Mouse (Mus musculus): ENCODE measurements around the gene Gstp3. TPM values are rescaled to one million over a fixed set of nuclear protein-coding genes. Genes with fewer than 3 reads are reported as not detected.
"Not testable (repeated sequence)": the region's sequence is repeated elsewhere in the genome, so short reads cannot be mapped to it uniquely, and the experiment has no call there.

Gene Gstp3
- polyA plus RNA-seq, 1 experiment from 2014 or later = not detected

DNA sequence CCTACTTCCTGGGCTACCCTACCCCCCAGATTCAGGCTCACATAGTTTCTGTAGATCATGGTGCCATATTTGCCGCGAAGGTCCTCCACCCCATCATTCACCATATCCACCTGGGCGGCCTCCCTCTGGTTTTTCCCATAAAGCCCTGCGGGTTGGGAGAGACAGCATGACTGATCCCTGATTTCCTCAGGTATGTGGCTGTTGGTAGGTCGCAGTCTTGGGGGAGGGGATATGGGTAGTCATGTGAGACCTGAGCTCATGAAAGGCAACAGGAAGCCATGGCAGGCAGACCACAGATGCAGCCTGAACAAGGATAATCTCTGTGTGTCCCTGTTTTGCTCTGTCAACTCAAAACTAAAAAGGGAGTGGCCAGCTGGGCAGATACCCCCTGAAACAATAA lies 18.4 kb downstream of the Gstp3 start:
- H3K27ac ChIP-seq (ENCODE audit: low read depth, low read length); H3K9ac ChIP-seq (ENCODE audit: low read depth, low read length); H3K9me3 ChIP-seq (ENCODE audit: control insufficient read depth, low read length); ATAC-seq; H3K4me3 ChIP-seq (ENCODE audit: low read length); H3K27me3 ChIP-seq (replicated peaks; ENCODE audit: control insufficient read depth, insufficient read depth, low read length); H3K4me2 ChIP-seq (ENCODE audit: low read length); H3K4me1 ChIP-seq (ENCODE audit: control insufficient read depth, insufficient read depth, low read depth, low read length); H3K36me3 ChIP-seq (ENCODE audit: control insufficient read depth, insufficient read depth, low read length): not testable (repeated sequence)
- WGBS = 84% methylated on average over 5 of the region's 5 CpGs

- H3K9me3 ChIP-seq (ENCODE audit: control insufficient read depth, low read length) = no peaks in the 10 kb centered on the region
- H3K4me2 ChIP-seq (ENCODE audit: low read length) = peak within 1 kb of the TSS; percentile 65
- H3K27me3 ChIP-seq (replicated peaks; ENCODE audit: control insufficient read depth, insufficient read depth, low read length) = no peaks in the 10 kb centered on the region
- peak within 1 kb of the TSS; percentile 73 for H3K4me3 ChIP-seq (ENCODE audit: low read length)
- peaks cover 7% of the 10 kb centered on the region for H3K4me1 ChIP-seq (ENCODE audit: control insufficient read depth, insufficient read depth, low read depth, low read length)
- H3K36me3 ChIP-seq (ENCODE audit: control insufficient read depth, insufficient read depth, low read length) = no peaks in the 10 kb centered on the region
- ATAC-seq = peak; percentile 95
- peak within 1 kb of the TSS; percentile 70 for H3K27ac ChIP-seq (ENCODE audit: low read depth, low read length)
- WGBS = 0% methylated on average over 25 of the region's 26 CpGs
- H3K9ac ChIP-seq (ENCODE audit: low read depth, low read length) = peak within 1 kb of the TSS; percentile 89
These were observed 21.6 kb downstream of the Gstp3 start, which contains the start of gene Gstp1 for GRCm38 (mm10) chr19:4037788-4038232. TSS of gene Gstp1 (minus strand) at chr19:4037985.

- Histone ChIP-seq H3K4me3 (ENCODE audit: low read length) (peak overlapping the region; percentile 73), H3K4me2 (ENCODE audit: low read length) (peak overlapping the region; percentile 65), H3K9ac (ENCODE audit: low read depth, low read length) (peak overlapping the region; percentile 89), H3K27ac (ENCODE audit: low read depth, low read length) (peak overlapping the region; percentile 70)
- H3K9me3 ChIP-seq (ENCODE audit: control insufficient read depth, low read length); H3K36me3 ChIP-seq (ENCODE audit: control insufficient read depth, insufficient read depth, low read length); H3K27me3 ChIP-seq (replicated peaks; ENCODE audit: control insufficient read depth, insufficient read depth, low read length); H3K4me1 ChIP-seq (ENCODE audit: control insufficient read depth, insufficient read depth, low read depth, low read length): not testable (repeated sequence)
- ATAC-seq = peak; percentile 62
- WGBS = 23% methylated on average over 7 of the region's 8 CpGs
These were observed 22.1 kb downstream of the Gstp3 start for GRCm38 (mm10) chr19:4037154-4037787.

DNA sequence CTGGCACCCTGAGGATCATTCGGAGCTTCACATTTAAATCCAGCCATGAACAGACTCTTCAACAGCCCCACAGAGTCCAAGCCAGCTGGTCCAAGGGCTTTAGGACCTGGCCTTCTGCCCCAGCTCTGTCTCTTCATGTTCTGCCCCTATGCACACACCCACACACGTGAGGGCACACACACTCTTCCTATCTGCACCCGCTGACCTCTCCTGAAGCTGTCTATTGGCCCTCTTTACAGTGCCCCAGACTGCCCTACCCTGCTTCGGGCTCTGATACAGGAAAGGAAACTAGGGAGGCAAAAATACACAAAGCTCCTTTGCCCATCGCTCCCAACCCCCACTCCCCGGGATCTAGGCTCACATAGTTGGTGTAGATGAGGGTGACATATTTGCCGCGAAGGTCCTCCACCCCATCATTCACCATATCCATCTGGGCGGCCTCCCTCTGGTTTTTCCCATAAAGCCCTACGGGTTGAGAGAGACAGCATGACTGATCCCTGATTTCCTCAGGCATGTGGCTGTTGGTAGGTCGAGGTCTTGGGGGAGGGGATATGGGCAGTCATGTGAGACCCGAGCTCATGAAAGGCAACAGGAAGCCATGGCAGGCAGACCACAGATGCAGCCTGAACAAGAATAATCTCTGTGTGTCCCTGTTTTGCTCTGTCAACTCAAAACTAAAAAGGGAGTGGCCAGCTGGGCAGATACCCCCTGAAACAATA lies 22.9 kb downstream of the Gstp3 start:
- 70% methylated on average over 12 of the region's 12 CpGs for WGBS
- ATAC-seq = no peak
- Histone ChIP-seq H3K4me1 (ENCODE audit: control insufficient read depth, insufficient read depth, low read depth, low read length) (peaks cover 7% of the 10 kb centered on the region), H3K9me3 (ENCODE audit: control insufficient read depth, low read length) (no peaks in the 10 kb centered on the region), H3K36me3 (ENCODE audit: control insufficient read depth, insufficient read depth, low read length) (no peaks in the 10 kb centered on the region), H3K4me2 (ENCODE audit: low read length) (peak overlapping the region; percentile 34), H3K27ac (ENCODE audit: low read depth, low read length) (no peak overlapping the region), H3K9ac (ENCODE audit: low read depth, low read length) (no peak overlapping the region), H3K27me3 (replicated peaks; ENCODE audit: control insufficient read depth, insufficient read depth, low read length) (no peaks in the 10 kb centered on the region), H3K4me3 (ENCODE audit: low read length) (no peak overlapping the region)

- Histone ChIP-seq H3K4me3 (ENCODE audit: low read length) (no peak overlapping the region), H3K27me3 (replicated peaks; ENCODE audit: control insufficient read depth, insufficient read depth, low read length) (no peaks in the 10 kb centered on the region), H3K36me3 (ENCODE audit: control insufficient read depth, insufficient read depth, low read length) (no peaks in the 10 kb centered on the region), H3K27ac (ENCODE audit: low read depth, low read length) (no peak overlapping the region), H3K4me2 (ENCODE audit: low read length) (no peak overlapping the region), H3K9me3 (ENCODE audit: control insufficient read depth, low read length) (no peaks in the 10 kb centered on the region), H3K9ac (ENCODE audit: low read depth, low read length) (no peak overlapping the region), H3K4me1 (ENCODE audit: control insufficient read depth, insufficient read depth, low read depth, low read length) (peaks cover 7% of the 10 kb centered on the region)
- 67% methylated on average over 5 of the region's 5 CpGs for WGBS
- no peak for ATAC-seq
These were observed 25.6 kb downstream of the Gstp3 start for GRCm38 (mm10) chr19:4033742-4034141.

DNA sequence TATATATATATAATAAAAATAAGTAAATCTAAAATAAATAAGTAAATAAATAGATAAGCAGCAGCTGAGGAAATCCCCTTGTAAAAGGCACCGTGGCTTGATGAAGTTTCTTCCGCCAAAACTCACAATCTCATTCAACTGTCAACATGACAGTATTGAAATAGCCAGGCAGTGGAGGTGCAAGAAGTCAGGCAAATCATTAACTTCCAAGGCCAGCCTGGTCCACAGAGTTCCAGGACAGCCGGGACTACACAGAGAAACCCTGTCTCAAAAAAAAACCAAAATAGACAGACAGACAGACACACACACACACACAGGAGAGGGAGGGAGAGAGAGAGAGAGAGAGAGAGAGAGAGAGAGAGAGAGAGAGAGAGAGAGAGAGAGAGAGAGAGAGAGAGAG lies 26.1 kb downstream of the Gstp3 start:
- no peaks in the 10 kb centered on the region for H3K9me3 ChIP-seq (ENCODE audit: control insufficient read depth, low read length)
- no peaks in the 10 kb centered on the region for H3K36me3 ChIP-seq (ENCODE audit: control insufficient read depth, insufficient read depth, low read length)
- ATAC-seq = no peak
- no peaks in the 10 kb centered on the region for H3K27me3 ChIP-seq (replicated peaks; ENCODE audit: control insufficient read depth, insufficient read depth, low read length)
- H3K27ac ChIP-seq (ENCODE audit: low read depth, low read length) = no peak overlapping the region
- H3K4me1 ChIP-seq (ENCODE audit: control insufficient read depth, insufficient read depth, low read depth, low read length) = peaks cover 7% of the 10 kb centered on the region
- no peak overlapping the region for H3K9ac ChIP-seq (ENCODE audit: low read depth, low read length)
- WGBS = 87% methylated on average over 3 of the region's 3 CpGs
- H3K4me2 ChIP-seq (ENCODE audit: low read length) = no peak overlapping the region
- no peak overlapping the region for H3K4me3 ChIP-seq (ENCODE audit: low read length)

DNA sequence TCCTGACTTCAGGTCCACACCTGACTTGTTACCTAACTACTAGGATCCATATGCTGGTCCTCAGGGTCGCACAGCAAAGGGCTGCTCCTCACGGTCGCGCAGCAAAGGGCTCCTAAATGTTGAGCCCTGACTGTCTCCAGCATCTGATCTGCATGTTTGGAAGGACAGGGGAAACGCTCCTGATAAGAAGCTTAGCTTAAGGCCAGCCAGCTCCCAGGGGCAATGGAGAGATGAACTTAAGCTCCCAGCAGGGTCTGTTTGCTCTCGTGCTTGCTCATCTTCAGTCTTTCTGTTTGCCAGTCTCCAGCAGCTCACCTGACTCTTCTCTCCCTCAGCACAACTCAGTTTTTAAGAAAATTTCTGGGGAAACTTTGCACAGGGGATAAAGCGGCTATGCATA lies 26.7 kb downstream of the Gstp3 start:
- no peaks in the 10 kb centered on the region for H3K36me3 ChIP-seq (ENCODE audit: control insufficient read depth, insufficient read depth, low read length)
- H3K4me2 ChIP-seq (ENCODE audit: low read length) = no peak overlapping the region
- H3K9ac ChIP-seq (ENCODE audit: low read depth, low read length) = no peak overlapping the region
- H3K4me3 ChIP-seq (ENCODE audit: low read length) = no peak overlapping the region
- WGBS = 67% methylated on average over 7 of the region's 7 CpGs
- no peak for ATAC-seq
- H3K27me3 ChIP-seq (replicated peaks; ENCODE audit: control insufficient read depth, insufficient read depth, low read length) = no peaks in the 10 kb centered on the region
- no peak overlapping the region for H3K27ac ChIP-seq (ENCODE audit: low read depth, low read length)
- H3K9me3 ChIP-seq (ENCODE audit: control insufficient read depth, low read length) = no peaks in the 10 kb centered on the region
- H3K4me1 ChIP-seq (ENCODE audit: control insufficient read depth, insufficient read depth, low read depth, low read length) = peaks cover 7% of the 10 kb centered on the region

GRCm38 (mm10) chr19:4027576-4027975 lies 31.8 kb downstream of the Gstp3 start:
- no peak for ATAC-seq
- Histone ChIP-seq H3K4me1 (ENCODE audit: control insufficient read depth, insufficient read depth, low read depth, low read length) (no peaks in the 10 kb centered on the region), H3K27me3 (replicated peaks; ENCODE audit: control insufficient read depth, insufficient read depth, low read length) (no peaks in the 10 kb centered on the region), H3K27ac (ENCODE audit: low read depth, low read length) (no peak overlapping the region), H3K4me2 (ENCODE audit: low read length) (no peak overlapping the region), H3K36me3 (ENCODE audit: control insufficient read depth, insufficient read depth, low read length) (no peaks in the 10 kb centered on the region), H3K4me3 (ENCODE audit: low read length) (no peak overlapping the region), H3K9ac (ENCODE audit: low read depth, low read length) (no peak overlapping the region), H3K9me3 (ENCODE audit: control insufficient read depth, low read length) (peaks cover 2% of the 10 kb centered on the region; the same call in 1 of the 2 replicates)

DNA sequence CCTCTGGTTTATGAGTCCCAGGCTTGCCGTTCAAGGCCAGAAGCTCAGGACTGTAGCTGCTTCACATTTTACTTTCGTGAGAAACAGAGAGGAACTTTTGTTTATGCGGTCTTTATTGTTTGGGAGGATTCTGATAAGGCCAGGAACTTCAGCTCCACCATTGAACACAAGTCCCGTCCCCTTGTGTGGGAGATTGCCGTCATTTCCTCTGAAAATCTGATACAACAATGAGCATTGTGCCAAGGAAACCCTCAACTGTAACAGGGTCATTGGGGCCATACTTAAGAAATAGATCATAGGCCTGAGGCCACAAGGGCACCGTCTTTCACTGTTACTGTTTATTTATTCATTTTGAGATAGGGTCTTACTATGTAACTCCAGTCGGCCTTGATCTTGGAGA lies 36.2 kb downstream of the Gstp3 start:
- H3K9me3 ChIP-seq (ENCODE audit: control insufficient read depth, low read length) = peaks cover 2% of the 10 kb centered on the region; the same call in 1 of the 2 replicates
- H3K4me2 ChIP-seq (ENCODE audit: low read length) = no peak overlapping the region
- no peak overlapping the region for H3K4me3 ChIP-seq (ENCODE audit: low read length)
- ATAC-seq = no peak
- WGBS = 88% methylated on average over 7 of the region's 7 CpGs
- H3K36me3 ChIP-seq (ENCODE audit: control insufficient read depth, insufficient read depth, low read length) = no peaks in the 10 kb centered on the region
- H3K9ac ChIP-seq (ENCODE audit: low read depth, low read length) = no peak overlapping the region
- no peak overlapping the region for H3K27ac ChIP-seq (ENCODE audit: low read depth, low read length)
- H3K27me3 ChIP-seq (replicated peaks; ENCODE audit: control insufficient read depth, insufficient read depth, low read length) = no peaks in the 10 kb centered on the region
- H3K4me1 ChIP-seq (ENCODE audit: control insufficient read depth, insufficient read depth, low read depth, low read length) = no peaks in the 10 kb centered on the region

All from hindbrain, embryonic 16.5 days (tissue).